Mouse (Mus musculus): Measurements from ENCODE around the gene Rbfox1.

GRCm38 (mm10) chr16:7074786-7075185 is 1189.6 kb downstream of the Rbfox1 start:
- no peak for TF ChIP-seq CTCF (IDR thresholded peaks at IDR 0.05; ENCODE audit: extremely low read depth, insufficient read depth, low read length)
- TF ChIP-seq POLR2A (IDR thresholded peaks at IDR 0.05; ENCODE audit: extremely low read depth, insufficient read depth, low read length), result no peak

All from cortical plate, adult 2 months (tissue).